Mouse (Mus musculus): Measurements from ENCODE around the gene Adam15. TPM values are rescaled to one million over a fixed set of nuclear protein-coding genes. Genes with fewer than 3 reads are reported as not detected.

Gene Adam15
- total RNA-seq, 2 experiments from 2014 or later, result 54.6 to 55.8 TPM

DNA sequence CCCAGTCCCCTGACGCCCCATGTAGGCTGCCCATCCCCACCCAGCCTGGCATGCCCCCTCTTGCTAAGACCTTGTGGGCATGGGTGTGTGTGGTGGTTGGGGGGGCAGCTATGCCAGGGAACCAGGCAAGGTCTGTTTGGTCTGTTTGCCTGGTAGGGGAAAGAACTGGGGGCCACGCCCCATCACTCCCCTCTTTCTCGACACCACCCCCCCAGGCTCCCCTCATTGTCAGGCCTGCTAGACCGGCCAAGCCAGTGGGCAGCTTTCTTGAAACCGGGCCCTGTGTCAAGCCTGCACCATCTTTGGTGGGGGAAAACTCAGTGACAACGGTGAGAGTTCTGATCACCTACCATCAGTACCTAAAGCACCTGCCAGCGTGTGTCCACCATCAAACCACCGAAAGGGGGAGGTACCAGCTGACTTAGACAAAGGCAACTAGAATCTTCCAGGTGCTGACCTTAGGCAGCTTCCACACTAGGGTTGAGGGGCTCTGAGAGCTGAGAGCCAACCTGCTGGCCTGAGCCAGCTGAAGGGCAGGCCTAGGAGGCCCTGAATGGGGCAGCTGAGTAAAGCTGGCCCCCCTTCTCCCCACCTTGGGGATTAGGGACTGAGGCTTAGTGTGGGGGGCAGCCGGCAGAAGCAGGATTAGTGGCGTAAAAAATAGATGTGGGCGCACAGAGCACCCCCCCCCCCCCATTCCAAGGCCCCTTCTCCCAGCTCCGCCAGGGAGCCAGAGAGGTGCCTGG lies 34.7 kb upstream of the Adam15 start:
- DNase-seq (ENCODE audit: low spot score in 2 of 2), result no peak

DNA sequence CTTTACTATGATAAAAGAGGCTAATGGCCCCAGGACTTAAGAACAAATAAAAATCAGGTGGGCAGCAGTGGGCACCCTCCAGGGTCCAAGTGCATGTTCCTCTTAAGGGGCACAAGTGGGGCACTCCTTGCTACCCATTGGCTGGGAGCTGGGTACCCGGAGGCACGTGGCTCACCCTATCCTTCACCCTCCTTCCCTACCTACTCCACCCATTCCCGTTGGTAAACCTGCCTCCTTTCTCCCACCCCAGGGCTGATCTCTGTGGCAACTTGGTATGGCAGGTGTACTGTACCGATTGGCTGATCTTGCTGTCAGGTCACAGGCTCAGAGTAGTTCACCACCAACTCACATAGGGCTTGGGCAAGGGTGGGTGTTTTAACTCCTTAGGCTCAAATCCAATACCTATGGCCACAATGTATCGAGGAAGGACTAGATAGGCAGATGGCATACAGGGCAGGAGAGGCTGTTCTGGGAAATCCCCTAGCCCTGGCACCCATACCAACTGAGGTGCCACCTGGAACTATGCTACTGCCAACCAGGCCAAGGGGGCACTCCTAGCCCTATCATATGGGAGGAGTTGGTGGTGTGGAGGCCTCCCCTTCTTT lies 34.0 kb upstream of the Adam15 start:
- no peak for DNase-seq (ENCODE audit: low spot score in 2 of 2)

DNA sequence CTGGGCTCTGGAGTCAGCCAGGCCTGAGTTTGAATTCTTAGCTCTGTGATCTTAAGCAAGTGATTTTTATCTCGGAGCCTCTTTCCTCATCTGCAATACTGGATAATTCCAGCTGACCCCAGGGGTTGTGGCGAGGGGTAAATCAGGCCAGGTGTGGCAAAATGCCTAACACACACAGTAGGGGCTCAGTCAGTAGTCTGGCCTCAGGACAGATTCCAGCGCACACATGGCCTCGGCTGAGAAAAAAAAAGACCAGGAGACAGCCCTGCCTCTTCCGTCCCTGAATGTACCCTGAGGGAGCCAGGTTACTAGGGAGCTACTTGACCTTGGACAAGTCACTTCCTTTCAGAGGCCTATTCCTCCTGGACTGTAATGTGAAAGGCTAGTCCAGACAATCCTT lies 33.2 kb upstream of the Adam15 start:
- no peak for DNase-seq (ENCODE audit: low spot score in 2 of 2)

DNA sequence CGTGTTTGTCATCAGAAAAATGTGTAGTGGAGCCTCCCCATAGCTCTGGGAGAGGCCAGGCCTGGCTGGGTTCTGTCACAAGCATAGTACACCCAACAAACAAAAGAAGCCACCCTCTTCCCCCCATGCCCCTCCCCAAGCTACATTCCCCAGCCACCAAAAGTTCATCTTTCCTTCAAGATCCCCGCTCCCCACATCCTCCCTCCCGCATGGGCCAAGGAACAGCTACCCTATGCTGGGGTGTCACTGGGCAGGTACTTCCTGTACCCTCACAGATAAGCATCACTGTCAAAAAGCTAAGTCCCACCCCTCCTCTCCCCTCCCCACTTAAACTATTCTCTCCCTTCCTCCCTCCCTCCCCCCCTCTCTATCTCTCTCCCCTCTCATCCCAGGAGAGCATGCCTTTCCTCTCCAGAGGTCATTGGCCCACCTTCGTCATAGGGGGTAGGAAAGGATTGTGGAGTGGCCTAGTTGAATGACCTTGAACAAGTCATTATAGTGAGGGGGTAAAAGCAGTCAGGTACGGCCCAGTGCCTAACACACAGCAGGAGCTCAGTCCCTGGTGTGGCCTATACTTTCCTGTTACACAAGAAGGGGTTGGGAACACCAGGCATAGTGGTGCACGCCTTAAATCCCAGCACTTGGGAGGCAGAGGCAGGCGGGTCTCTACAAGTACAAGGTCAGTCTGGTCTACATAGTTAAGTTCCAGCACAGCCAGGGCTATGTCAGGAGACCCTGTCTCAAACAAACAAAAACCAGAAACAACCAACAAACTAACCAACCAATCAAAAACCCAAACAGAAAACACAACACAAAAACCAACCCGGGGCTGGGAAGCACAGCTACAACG lies 32.5 kb upstream of the Adam15 start:
- no peak for DNase-seq (ENCODE audit: low spot score in 2 of 2)

DNA sequence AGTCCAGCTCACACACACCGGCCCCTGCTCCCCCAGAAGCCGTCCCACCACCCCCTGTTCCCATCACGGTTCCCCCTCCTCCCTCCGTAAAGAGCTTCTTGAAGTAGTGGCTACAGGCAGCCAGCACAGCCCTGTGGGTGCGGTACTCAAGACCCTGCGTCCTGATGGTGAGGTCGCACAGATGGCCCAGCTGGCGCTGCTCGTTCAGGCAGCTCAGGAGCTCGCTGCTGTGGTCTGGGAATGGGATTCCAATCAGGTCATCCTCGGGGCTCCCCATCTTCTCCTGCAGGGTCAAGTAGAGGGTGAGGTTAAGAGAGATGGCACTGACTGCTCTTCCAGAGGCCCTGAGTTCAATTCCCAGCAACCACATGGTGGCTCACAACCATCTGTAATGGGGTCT lies 31.4 kb upstream of the Adam15 start:
- no peak for DNase-seq (ENCODE audit: low spot score in 2 of 2)

DNA sequence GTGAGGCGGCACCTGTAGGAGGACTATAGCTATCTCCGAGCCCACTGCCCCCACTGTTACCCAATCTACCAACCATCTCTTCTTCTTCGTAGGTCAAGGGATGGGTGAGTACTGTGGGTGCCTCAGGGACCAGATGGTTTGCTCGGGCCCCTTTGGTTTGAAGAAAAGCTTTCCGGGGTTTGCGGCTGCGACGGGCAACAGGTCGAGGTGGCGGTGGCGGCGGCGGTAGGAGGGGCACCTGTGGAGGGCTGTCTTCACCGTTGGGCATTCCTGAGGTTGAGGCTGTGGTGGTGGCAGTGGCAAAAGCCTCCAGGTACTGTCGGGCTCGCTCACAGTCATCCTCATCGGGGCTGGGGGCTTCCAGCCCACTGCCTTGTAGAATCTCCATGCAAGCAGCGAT lies 30.9 kb upstream of the Adam15 start:
- no peak for DNase-seq (ENCODE audit: low spot score in 2 of 2)

DNA sequence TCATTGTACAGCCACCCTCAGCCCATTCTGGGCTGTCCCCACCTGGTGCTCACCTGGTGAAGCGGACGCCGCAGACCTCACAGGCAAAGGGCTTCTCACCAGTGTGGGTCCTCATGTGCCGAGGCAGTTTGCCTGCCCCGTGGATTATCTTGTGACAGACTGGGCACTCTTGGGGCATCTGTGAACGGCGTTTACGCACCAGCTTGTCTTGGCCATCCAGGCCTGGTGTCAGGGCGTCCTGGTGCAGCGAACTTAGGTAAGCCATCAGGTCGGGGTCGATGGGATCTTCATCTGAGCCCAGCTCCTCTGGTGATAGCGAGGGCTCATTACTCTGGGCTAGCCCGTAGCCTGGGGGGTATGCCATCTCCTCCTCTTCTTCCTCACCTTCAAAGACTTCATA lies 30.5 kb upstream of the Adam15 start:
- no peak for DNase-seq (ENCODE audit: low spot score in 2 of 2)

DNA sequence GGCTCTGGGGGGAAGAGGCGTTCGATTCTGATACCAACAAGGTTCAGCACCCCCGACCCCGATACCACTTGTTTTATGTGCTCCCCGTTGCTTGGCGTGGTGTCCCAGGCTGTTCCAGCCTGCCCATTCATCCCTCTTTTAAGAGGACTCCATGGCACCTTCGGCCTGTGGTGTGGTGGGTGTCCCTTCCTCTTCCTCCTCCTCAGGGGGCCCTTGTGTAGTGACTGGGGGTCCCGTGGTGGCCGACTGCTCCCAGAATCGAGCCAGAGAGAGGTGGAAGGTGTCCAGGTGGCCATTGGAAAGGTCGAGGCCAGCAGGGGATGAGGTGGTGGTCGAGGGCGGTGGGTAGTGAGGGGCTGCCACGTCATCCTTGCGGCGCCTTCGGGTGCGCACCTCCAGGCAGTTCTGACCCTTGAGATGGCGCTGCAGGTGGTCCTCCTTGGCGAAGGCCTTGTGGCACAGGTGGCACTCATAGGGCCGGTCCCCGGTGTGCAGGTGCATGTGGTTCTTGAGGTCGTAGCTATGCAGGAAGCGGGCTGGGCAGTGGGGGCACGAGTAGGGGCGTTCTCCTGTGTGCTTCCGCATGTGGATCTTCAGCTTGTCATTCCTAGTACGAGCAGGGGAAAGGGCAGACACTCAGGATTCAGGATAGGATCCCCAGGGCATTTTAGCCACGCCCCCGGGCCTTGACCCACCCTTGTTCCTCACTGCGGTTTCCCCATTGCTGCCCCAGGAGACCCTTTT lies 29.8 kb upstream of the Adam15 start:
- DNase-seq (ENCODE audit: low spot score in 2 of 2), result no peak

DNA sequence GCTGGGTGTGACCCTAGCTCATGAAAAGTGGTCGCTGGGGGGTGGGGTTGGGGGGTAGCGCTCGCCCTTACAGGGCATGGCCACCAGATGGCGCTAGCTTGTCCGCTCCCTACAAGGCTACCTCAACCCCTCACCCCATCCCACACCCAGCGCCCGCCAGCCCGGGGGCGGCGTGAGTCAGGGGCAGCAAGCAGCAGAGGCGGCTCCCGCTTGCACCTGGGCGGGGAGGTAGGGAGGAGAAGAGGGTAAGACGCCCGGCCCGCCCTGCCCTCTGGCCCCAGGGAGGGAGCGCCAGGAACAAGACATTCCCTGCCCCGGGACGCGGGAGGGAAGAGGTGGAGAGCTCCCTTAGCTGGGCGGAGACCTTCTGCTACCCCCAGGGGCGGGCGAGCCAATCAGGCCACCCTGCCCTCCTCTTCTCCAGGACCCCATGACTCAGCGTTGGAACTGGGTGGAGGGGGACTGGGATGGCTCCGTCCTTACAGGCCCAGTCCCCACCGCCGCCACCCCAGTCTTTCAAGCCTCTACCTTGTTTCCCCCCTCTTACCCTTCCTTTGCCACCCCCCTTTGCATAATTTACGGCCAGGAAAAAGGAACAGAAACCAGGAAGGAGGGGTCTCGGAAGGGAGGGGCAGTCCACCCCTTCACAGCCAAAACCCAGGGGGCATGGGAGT lies 28.7 kb upstream of the Adam15 start:
- peak; percentile 73 to 82 for DNase-seq (ENCODE audit: low spot score in 2 of 2)

DNA sequence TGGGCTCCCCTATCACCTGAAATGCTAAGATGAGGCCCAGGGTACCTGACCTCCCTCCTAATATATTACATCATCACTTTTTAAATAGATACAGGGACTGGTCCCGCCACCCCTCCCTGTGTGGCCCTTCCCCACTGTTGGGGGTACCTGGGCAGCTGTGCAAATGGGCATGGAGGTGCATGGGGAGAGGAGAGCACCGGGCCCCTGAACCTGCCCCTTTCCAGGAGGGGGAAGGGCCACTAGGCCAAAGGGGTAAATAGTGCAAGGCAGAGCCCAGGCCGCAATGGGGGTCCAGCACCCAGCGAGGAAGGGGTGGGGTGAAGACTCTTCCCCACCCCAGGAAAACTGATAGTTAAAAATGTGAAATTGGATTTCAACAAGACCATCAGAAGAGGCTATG lies 28.0 kb upstream of the Adam15 start:
- no peak for DNase-seq (ENCODE audit: low spot score in 2 of 2)

DNA sequence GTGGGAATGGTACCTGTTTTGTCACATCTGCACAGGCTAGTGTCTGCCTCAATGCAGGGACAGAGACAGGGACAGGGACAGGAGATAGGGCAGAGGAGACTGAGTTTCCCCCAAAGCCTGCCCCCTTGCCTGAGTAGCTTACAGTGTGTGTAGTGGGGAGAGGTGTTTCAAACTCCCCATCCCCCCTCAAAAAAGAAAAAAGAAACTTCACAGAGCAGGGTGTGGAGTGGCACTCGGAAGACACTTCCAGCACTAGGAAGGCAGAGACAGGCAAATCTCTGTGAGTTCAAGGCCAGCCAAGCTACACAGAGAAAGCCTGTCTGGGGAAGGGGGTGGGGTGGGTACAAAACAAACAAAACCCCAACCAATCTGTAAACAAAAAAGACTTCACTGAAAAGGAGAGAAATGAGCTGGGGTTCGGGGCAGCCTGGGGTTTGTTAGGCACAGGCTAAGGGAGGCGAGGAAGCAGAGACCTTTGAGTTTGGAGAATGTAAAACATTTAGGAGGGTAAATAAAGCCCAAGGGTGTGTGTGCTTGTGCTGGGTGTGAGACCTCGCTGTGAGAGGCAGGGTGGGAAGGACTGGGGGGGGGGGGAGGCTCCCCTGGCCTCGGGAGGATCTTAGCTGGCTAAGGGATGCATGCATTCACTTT lies 23.9 kb upstream of the Adam15 start:
- DNase-seq (ENCODE audit: low spot score in 2 of 2), result no peak

DNA sequence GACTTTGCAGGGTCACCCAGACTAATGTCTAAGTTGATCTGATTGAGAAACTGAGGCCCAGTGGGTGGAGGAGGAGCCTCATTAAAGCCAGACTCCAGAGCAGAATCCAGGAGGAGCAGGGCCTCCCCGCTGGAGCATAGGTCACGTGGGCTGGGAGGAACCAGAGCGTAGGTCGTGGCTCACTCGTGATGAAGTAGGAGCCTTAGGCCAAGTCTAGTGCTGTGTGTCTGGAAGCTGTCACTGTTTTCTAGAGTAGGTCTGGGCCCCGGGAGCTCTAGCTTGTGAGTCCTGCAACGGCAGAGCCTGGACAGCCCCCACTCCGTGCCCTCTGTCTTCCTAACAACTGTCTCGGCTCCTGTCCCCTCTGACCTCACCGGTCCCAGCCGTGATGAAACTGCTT lies 17.5 kb upstream of the Adam15 start:
- DNase-seq (ENCODE audit: low spot score in 2 of 2), result no peak

DNA sequence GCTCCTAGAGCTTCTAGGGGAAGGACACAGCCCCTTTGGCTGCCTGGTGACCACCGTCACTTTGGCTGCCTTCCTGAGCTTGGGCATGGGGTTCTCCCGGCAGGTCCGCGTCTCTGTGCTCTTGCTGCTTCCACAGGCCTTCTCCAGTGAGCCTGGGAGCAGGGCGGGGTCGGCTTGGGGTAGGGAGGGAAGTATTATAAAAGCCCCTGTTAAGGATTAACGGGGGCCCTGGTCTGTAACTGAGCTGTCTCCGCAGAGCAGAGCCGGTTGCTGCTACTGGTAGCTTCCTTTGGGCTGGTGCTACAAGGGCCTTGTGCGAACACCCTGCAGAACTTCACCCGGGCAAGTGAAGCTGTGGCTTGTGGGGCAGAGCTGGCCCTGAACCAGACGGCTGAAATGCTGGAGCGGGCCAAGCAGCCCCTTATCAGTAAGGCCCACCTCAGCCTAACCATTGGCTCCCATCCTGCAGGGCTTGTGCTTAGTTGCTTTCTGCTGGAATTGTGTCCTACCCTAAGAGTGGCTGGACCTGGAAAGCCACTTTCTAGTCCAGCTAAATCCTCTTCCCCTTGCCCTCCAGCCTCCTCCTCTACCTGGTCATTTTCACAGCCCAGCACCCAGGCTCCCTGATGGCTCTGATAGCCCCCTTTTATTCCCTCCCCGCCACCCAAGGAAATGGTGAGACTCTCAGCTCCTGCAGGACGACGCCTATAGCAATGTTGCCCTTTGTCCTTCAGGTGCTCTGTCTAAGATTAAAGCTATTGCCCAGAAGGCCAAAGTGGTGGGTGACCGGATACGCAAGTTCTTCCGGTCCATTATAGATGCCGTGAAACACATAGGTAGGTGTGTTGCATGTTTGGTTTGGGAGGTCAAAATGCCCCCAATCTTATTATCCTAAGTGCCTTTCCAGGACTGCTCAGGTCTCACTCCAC lies 16.0 kb upstream of the Adam15 start:
- no peak for DNase-seq (ENCODE audit: low spot score in 2 of 2)

DNA sequence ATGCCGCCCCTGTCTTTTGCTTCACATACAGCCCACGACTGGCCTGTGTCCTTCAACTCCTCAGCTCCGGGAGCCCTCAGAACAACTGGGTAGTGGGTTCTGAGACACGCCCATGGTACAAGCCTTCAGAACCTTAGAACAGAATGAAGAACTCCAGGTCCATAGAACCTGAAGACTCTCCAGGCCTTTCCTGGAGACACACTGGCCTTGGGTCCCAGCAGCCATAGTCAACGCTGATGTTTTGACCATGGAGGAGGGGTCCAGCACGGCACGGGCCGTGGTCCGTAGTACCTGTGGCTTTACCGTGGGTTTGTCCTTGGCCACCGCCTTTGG lies 15.3 kb upstream of the Adam15 start, which contains the start of gene Dcst1:
Gene Dcst1, minus strand, starts transcription at position 101 of the 333 bp plus-strand sequence.
- DNase-seq (ENCODE audit: low spot score in 2 of 2), result no peak

DNA sequence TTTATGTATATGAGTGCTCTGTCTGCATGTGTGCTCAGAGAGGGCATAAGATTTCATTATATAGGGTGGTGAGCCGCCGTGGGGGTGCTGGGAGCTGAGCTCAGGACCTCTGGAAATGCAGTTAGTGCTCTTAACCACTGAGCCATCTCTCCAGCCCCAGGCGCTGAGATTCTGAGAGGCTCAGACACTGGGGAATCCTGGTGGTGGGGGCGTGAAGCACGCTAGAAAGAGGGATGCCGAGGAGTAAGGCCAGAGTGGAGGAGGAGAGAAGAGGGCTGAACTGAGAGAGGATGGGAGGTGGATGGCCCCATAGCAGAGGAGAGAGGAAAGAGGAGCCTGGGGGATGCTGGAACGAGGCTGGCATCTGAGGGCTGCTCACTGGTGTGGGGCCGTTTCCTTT lies 14.8 kb upstream of the Adam15 start:
- DNase-seq (ENCODE audit: low spot score in 2 of 2), result no peak

DNA sequence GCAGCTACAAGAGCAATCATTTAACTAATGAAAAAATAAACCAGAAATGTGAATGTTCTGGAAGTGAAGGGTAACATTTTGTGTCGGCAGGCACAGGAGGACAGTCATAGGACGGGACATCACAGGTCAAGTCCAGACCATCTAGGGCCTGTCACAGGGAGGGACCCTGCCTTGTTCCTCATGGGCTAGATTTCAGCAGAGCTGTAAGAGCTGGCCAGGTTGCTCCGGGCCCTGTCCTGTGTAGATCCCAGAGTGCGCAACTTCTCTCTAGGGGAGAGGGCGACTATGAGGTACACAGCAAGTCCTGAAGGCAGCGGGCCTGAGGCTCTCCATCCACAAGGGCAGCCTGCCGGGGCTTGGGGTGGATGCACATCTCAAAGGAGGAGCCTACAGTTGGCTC lies 11.9 kb upstream of the Adam15 start, which contains the start of gene Dcst2:
Gene Dcst2, plus strand, starts transcription at position 301 of the 400 bp plus-strand sequence.
- no peak for DNase-seq (ENCODE audit: low spot score in 2 of 2)

DNA sequence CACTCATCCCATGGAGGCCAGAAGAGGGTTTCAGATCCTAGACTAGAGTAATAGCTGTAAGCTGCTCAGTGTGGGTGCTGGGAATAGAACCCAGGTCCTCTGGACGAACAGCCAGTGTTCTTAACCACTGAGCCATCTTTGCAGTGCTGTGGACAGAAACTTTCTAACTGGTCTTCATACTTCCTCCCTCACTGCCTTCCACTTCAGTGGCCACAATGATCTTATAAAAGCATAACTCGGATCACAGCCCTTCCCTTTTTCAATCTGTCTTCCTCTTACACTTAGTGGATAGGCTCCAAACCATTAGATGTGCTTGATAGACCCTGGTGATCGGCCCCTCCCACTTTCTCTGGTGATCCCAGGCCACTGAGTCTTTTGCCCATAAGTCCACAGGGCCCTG lies 10.4 kb upstream of the Adam15 start:
- DNase-seq (ENCODE audit: low spot score in 2 of 2), result no peak

DNA sequence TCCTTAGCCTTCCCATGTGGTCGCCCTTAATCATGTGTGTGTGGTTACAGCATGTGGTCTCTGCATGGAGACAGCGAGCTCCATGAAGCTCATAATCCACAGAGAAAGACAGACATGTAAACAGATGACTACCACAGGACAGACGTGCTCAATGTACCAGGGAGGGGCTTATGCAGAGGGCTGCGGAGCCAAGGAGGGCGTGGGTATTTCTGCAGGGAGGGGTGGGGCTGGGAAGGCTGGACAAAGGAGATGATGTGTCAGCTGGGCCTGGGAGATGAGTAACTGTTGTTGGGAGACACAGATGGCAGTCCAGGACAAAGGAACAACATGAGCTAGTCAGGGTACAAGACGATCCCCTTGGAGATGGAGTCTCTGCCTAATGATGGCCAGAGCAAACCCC lies 9.8 kb upstream of the Adam15 start:
- no peak for DNase-seq (ENCODE audit: low spot score in 2 of 2)

DNA sequence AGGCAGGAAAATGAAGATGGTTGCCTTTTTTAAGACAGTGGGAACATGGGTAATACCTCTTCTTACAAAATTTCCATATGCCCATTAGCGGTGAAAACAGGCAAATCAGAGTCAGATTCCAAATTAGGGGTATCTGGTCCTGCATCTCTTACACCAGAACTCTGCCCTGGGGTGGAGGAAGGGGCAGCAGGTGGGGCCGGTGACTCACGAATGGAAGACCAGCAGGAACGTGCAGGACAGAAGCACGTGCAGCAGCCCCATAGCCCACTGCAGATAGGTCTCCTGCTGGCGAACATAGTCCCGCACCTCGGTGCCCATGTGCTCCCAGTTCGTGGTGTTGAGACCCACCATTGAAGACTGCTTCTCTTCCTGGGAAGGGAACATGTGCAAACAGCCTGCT lies 6.2 kb upstream of the Adam15 start:
- no peak for DNase-seq (ENCODE audit: low spot score in 2 of 2)
